Mouse (Mus musculus): ENCODE data around the gene Hspb6. TPM values are rescaled to one million over a fixed set of nuclear protein-coding genes. Genes with fewer than 3 reads are reported as not detected.

Hspb6 gene
- total and polyA plus RNA-seq, 3 experiments = 4.9 to 32.8 (median 11.2) TPM

DNA sequence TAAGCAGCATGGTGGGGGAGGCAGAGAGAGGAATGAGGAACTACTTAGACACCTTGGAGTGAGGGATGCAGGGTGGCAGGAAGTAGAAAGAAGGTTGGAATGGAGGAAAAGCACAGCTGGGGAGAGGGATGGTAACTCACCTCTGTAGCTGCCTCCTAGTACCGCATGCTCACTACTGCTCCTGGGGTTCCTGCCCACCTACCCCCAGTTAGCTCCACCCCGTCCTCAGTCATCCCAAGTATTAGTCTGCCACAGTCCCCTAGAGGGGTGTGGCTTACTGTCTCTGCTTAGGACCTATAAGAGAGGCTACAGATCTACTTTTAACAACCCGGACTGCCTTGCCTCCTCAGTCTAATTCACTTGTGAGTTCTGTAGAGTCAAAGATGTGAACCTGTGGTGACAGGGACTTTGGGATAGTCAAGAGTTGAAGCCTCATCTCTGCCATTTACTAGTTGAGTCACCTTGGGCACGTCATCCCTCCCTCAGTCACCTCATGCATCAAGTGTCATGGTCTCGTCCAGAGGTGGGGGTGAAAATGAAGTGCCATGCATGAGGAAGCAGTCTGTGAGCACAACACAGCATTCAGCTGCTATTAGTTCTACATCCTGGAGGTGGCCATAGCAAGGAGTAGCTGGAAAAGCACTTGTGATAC is 40.9 kb downstream of the Hspb6 start:
- no peak for TF ChIP-seq CTCF (IDR thresholded peaks at IDR 0.05; ENCODE audit: low read depth, low read length)
- TF ChIP-seq POLR2AphosphoS5 (IDR thresholded peaks at IDR 0.05; ENCODE audit: insufficient replicate concordance, low read depth, low read length) = no peak
- TF ChIP-seq TAL1 (conservative IDR thresholded peaks at IDR 0.05; ENCODE audit: low read depth, low read length) = no peak
- TF ChIP-seq GATA1 (IDR thresholded peaks at IDR 0.05; ENCODE audit: borderline replicate concordance, low read length) = no peak
- no peak for TF ChIP-seq GATA2 (IDR thresholded peaks at IDR 0.05; ENCODE audit: borderline replicate concordance, low read depth, low read length)
- DNase-seq (ENCODE audit: low spot score) = no peak
- H3K4me3 ChIP-seq (ENCODE audit: low read depth, low read length) = no peak overlapping the region

GRCm38 (mm10) chr7:30593579-30594509 is 41.9 kb downstream of the Hspb6 start:
- H3K4me3 ChIP-seq (ENCODE audit: low read depth, low read length) = no peak overlapping the region

More for the DNA sequence above, 40.9 kb downstream of the Hspb6 start:
- ATAC-seq (ENCODE audit: extremely low read depth, insufficient number of reproducible peaks, low FRiP score, poor library complexity, severe bottlenecking) = no peak
- Histone ChIP-seq H3K9me3 (replicated peaks) (no peaks in the 10 kb centered on the region), H3K36me3 (replicated peaks) (peaks cover 6% of the 10 kb centered on the region), H3K4me1 (ENCODE audit: insufficient read depth, low read depth, low read length) (peaks cover 29% of the 10 kb centered on the region), H3K27me3 (ENCODE audit: insufficient read depth, low read length) (peaks cover 39% of the 10 kb centered on the region)

DNA sequence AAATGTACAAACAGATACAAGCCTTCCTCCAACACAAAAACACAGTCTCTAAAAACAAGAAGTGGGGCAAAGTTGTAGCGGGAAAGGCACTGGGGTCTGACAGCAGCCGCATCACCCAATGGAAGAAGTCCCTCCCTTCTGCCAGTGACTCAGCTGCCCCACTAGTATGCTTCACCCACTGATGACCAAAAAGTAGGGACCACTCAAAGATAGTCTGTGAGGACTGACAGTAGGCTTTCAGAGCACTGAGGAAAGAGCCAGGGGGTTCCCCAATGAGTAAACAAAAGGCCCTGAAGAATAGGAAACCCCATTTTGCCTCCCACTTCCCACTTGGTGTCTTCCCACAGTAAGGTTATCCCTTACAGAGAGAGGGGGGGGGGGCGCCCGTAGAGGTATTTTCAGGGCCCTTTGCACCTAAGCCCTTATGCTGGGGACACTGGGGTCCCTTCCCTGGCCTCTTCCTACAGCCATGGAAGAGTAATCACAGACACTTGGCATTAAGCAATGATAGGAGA is 42.6 kb downstream of the Hspb6 start:
- TF ChIP-seq CTCF (IDR thresholded peaks at IDR 0.05; ENCODE audit: low read depth, low read length) (no peak), POLR2AphosphoS5 (IDR thresholded peaks at IDR 0.05; ENCODE audit: insufficient replicate concordance, low read depth, low read length) (no peak), GATA1 (IDR thresholded peaks at IDR 0.05; ENCODE audit: borderline replicate concordance, low read length) (no peak), TAL1 (conservative IDR thresholded peaks at IDR 0.05; ENCODE audit: low read depth, low read length) (no peak), GATA2 (IDR thresholded peaks at IDR 0.05; ENCODE audit: borderline replicate concordance, low read depth, low read length) (no peak)
- Histone ChIP-seq H3K36me3 (replicated peaks) (peaks cover 6% of the 10 kb centered on the region), H3K9me3 (replicated peaks) (no peaks in the 10 kb centered on the region), H3K27me3 (ENCODE audit: insufficient read depth, low read length) (peaks cover 50% of the 10 kb centered on the region), H3K4me1 (ENCODE audit: insufficient read depth, low read depth, low read length) (peaks cover 25% of the 10 kb centered on the region), H3K4me3 (ENCODE audit: low read depth, low read length) (no peak overlapping the region)
- DNase-seq (ENCODE audit: low spot score) (no peak), ATAC-seq (ENCODE audit: extremely low read depth, insufficient number of reproducible peaks, low FRiP score, poor library complexity, severe bottlenecking) (no peak)

More at GRCm38 (mm10) chr7:30593579-30594509, 41.9 kb downstream of the Hspb6 start:
- ATAC-seq (ENCODE audit: extremely low read depth, insufficient number of reproducible peaks, low FRiP score, poor library complexity, severe bottlenecking) (no peak), DNase-seq (ENCODE audit: low spot score) (no peak)
- H3K36me3 ChIP-seq (replicated peaks) = peaks cover 6% of the 10 kb centered on the region
- H3K27me3 ChIP-seq (ENCODE audit: insufficient read depth, low read length) = peaks cover 49% of the 10 kb centered on the region
- no peak for TF ChIP-seq POLR2AphosphoS5 (IDR thresholded peaks at IDR 0.05; ENCODE audit: insufficient replicate concordance, low read depth, low read length)
- TF ChIP-seq GATA1 (IDR thresholded peaks at IDR 0.05; ENCODE audit: borderline replicate concordance, low read length) = no peak
- no peak for TF ChIP-seq GATA2 (IDR thresholded peaks at IDR 0.05; ENCODE audit: borderline replicate concordance, low read depth, low read length)
- no peak for TF ChIP-seq TAL1 (conservative IDR thresholded peaks at IDR 0.05; ENCODE audit: low read depth, low read length)
- TF ChIP-seq CTCF (IDR thresholded peaks at IDR 0.05; ENCODE audit: low read depth, low read length) = no peak
- H3K9me3 ChIP-seq (replicated peaks) = no peaks in the 10 kb centered on the region
- H3K4me1 ChIP-seq (ENCODE audit: insufficient read depth, low read depth, low read length) = peaks cover 29% of the 10 kb centered on the region

- TF ChIP-seq GATA2 (IDR thresholded peaks at IDR 0.05; ENCODE audit: borderline replicate concordance, low read depth, low read length) = no peak
- no peak for TF ChIP-seq POLR2AphosphoS5 (IDR thresholded peaks at IDR 0.05; ENCODE audit: insufficient replicate concordance, low read depth, low read length)
- TF ChIP-seq TAL1 (conservative IDR thresholded peaks at IDR 0.05; ENCODE audit: low read depth, low read length) = no peak
- TF ChIP-seq GATA1 (IDR thresholded peaks at IDR 0.05; ENCODE audit: borderline replicate concordance, low read length) = no peak
- no peak for TF ChIP-seq CTCF (IDR thresholded peaks at IDR 0.05; ENCODE audit: low read depth, low read length)
- peaks cover under 1% of the 10 kb centered on the region for H3K36me3 ChIP-seq (replicated peaks)
- H3K4me1 ChIP-seq (ENCODE audit: insufficient read depth, low read depth, low read length) = peaks cover 29% of the 10 kb centered on the region
- H3K27me3 ChIP-seq (ENCODE audit: insufficient read depth, low read length) = peaks cover 52% of the 10 kb centered on the region
- H3K9me3 ChIP-seq (replicated peaks) = no peaks in the 10 kb centered on the region
- no peak overlapping the region for H3K4me3 ChIP-seq (ENCODE audit: low read depth, low read length)
- ATAC-seq (ENCODE audit: extremely low read depth, insufficient number of reproducible peaks, low FRiP score, poor library complexity, severe bottlenecking) (no peak), DNase-seq (ENCODE audit: low spot score) (no peak)
Measured at GRCm38 (mm10) chr7:30596093-30596492, 44.1 kb downstream of the Hspb6 start.

DNA sequence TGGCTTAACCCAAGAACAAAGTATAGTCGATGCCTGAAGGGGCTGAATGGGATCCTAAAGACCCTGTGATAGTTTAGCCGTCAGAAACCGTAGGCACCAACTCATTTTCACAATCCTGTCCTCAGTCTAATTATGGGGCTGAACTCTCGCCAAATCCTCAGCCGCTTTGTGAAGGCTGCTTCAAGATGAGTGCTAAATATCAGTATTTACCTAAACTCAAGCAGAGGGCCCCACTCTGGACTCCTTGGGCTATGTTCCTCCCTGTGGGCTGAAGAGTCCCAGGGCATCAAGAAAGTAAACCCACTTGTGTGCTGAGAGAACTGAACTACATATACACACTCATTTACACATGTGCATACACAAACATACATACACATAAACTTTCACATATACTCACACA is 44.8 kb downstream of the Hspb6 start:
- H3K4me1 ChIP-seq (ENCODE audit: insufficient read depth, low read depth, low read length) = peaks cover 29% of the 10 kb centered on the region
- H3K9me3 ChIP-seq (replicated peaks) = no peaks in the 10 kb centered on the region
- H3K27me3 ChIP-seq (ENCODE audit: insufficient read depth, low read length) = peaks cover 52% of the 10 kb centered on the region
- no peaks in the 10 kb centered on the region for H3K36me3 ChIP-seq (replicated peaks)
- DNase-seq (ENCODE audit: low spot score) (no peak), ATAC-seq (ENCODE audit: extremely low read depth, insufficient number of reproducible peaks, low FRiP score, poor library complexity, severe bottlenecking) (no peak)
- TF ChIP-seq POLR2AphosphoS5 (IDR thresholded peaks at IDR 0.05; ENCODE audit: insufficient replicate concordance, low read depth, low read length) (no peak), TAL1 (conservative IDR thresholded peaks at IDR 0.05; ENCODE audit: low read depth, low read length) (no peak), GATA1 (IDR thresholded peaks at IDR 0.05; ENCODE audit: borderline replicate concordance, low read length) (no peak), CTCF (IDR thresholded peaks at IDR 0.05; ENCODE audit: low read depth, low read length) (no peak), GATA2 (IDR thresholded peaks at IDR 0.05; ENCODE audit: borderline replicate concordance, low read depth, low read length) (no peak)
- H3K4me3 ChIP-seq (ENCODE audit: low read depth, low read length) = no peak overlapping the region

All from G1E (cell line).